Mouse (Mus musculus) limb, embryonic 14.5 days (tissue): ENCODE results near the gene Trp53bp1. TPM values are rescaled to one million over a fixed set of nuclear protein-coding genes. Genes with fewer than 3 reads are reported as not detected.

Experiments used
- ATAC-seq: fragments of 200-750 bp; cut with Nextera tagmentation; 2 replicates; pipeline ENCODE4 v1.8.0; 2017; ENCODE audit warnings: low read depth, moderate number of reproducible peaks, moderate TSS enrichment; ENCODE audit not compliant: low FRiP score
- DNase-seq: peaks from one replicate; pipeline ENCODE4 v3.0.0-alpha.2; 2015; ENCODE audit warnings: low spot score
- H3K27ac ChIP-seq: fragments of 300-500 bp; sonication (generic); replicated peaks from 2 replicates; pipeline ENCODE4 v1.5.1; 2014; ENCODE audit warnings: low read depth, mild to moderate bottlenecking, low read length, moderate library complexity, mixed read lengths
- H3K27me3 ChIP-seq: fragments of 300-500 bp; sonication (generic); 2 replicates; pipeline ENCODE4 v1.6.1; 2014; ENCODE audit warnings: low read length, mixed read lengths; ENCODE audit not compliant: control insufficient read depth, insufficient read depth
- H3K36me3 ChIP-seq: fragments of 300-500 bp; sonication (generic); 2 replicates; pipeline ENCODE4 v1.6.1; 2014; ENCODE audit warnings: mild to moderate bottlenecking, low read length, moderate library complexity, mixed read lengths; ENCODE audit not compliant: control insufficient read depth, insufficient read depth
- H3K4me1 ChIP-seq: fragments of 300-500 bp; sonication (generic); 2 replicates; pipeline ENCODE4 v1.6.1; 2014; ENCODE audit warnings: antibody characterized with exemption, low read length, mixed read lengths; ENCODE audit not compliant: control insufficient read depth, insufficient read depth
- H3K4me2 ChIP-seq: fragments of 300-500 bp; sonication (generic); replicated peaks from 2 replicates; pipeline ENCODE4 v1.6.1; 2014; ENCODE audit warnings: low read depth, mild to moderate bottlenecking, low read length, moderate library complexity; ENCODE audit not compliant: severe bottlenecking
- H3K4me3 ChIP-seq: fragments of 300-500 bp; sonication (generic); replicated peaks from 2 replicates; pipeline ENCODE4 v1.5.1; 2014; ENCODE audit warnings: low read length
- H3K9ac ChIP-seq: fragments of 300-500 bp; sonication (generic); 2 replicates; pipeline ENCODE4 v1.6.1; 2014; ENCODE audit warnings: mild to moderate bottlenecking, low read depth, low read length, moderate library complexity; ENCODE audit not compliant: severe bottlenecking
- H3K9me3 ChIP-seq: fragments of 300-500 bp; sonication (generic); 2 replicates; pipeline ENCODE4 v1.6.1; 2016; ENCODE audit warnings: low read length; ENCODE audit not compliant: control insufficient read depth
- POLR2A ChIP-seq: fragments of 200-500 bp; IDR thresholded peaks from 2 replicates; pipeline ENCODE4 v1.8.0; 2012; ENCODE audit warnings: inconsistent platforms, mild to moderate bottlenecking, moderate library complexity, borderline replicate concordance; ENCODE audit not compliant: insufficient read depth, insufficient read length; ENCODE audit errors: extremely low read depth
- WGBS: fragments of 180-500 bp; shearing (Covaris S2); extraction: QIAGEN DNeasy Blood & Tissue Kit; methylation state at CpG from one replicate; pipeline ENCODE4 v1.1.7; 2014; 5-methylcytosine and 5-hydroxymethylcytosine counted together
- polyA plus RNA-seq, 2 experiments: library from polyadenylated mRNA; depleted of rRNA in 1 of 2; stranded (reverse) in 1 of 2; unstranded in 1 of 2; fragments of >200 nt; fragmentation: Nextera tagmentation in 1 of 2; extraction: Ambion mirVana in 1 of 2; gene quantifications; 2 replicates each; pipeline versions ENCODE4 v1.2.1 to v1.2.3; 2012 to 2014

Trp53bp1 gene
- polyA plus RNA-seq, 2 experiments = 51.2 to 67.7 TPM

- H3K27ac ChIP-seq = no peak overlapping the region
- H3K9me3 ChIP-seq = no peaks in the 10 kb centered on the region
- H3K27me3 ChIP-seq = peaks cover 21% of the 10 kb centered on the region
- H3K4me2 ChIP-seq = 0 out of 2 replicates have a peak overlapping the region, but pooled peaks have one; percentile 1
- WGBS = 3% methylated on average over 7 of the region's 8 CpGs
- peaks cover 19% of the 10 kb centered on the region for H3K4me1 ChIP-seq
- no peak overlapping the region for H3K4me3 ChIP-seq
- ATAC-seq (no peak), DNase-seq (peak; percentile 7)
- peaks cover 29% of the 10 kb centered on the region; the same call in 1 of the 2 replicates for H3K36me3 ChIP-seq
- no peak for TF ChIP-seq POLR2A
- no peak overlapping the region for H3K9ac ChIP-seq
Observed at GRCm38 (mm10) chr2:121298131-121298530, 26.9 kb upstream of the Trp53bp1 start.

DNA sequence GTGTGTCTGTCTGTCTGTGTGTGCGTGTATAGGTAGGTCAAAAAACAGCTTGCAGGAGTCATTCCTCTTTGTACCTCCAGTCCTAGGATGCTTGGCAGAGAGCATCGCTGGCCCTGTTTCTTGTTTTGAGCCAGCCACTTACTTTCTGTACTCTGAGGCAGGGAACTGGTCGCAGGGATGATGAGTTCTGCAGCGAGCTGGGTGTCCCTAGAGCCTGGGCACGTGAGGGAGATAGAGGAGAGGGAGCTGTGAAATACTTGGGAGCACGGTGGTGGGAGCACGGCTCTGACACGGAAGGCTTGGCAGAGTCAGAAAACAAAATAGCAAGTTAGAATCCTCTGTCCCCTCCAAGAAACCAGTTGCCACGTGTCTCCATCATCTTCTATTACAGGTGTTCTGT is 26.5 kb upstream of the Trp53bp1 start:
- ATAC-seq (no peak), DNase-seq (peak; percentile 2)
- H3K9me3 ChIP-seq = no peaks in the 10 kb centered on the region
- H3K4me2 ChIP-seq = 0 out of 2 replicates have a peak overlapping the region, but pooled peaks have one; percentile 1
- peaks cover 21% of the 10 kb centered on the region for H3K27me3 ChIP-seq
- H3K9ac ChIP-seq = no peak overlapping the region
- no peak for TF ChIP-seq POLR2A
- peaks cover 19% of the 10 kb centered on the region for H3K4me1 ChIP-seq
- 9% methylated on average over 9 of the region's 9 CpGs for WGBS
- H3K27ac ChIP-seq = no peak overlapping the region
- no peak overlapping the region for H3K4me3 ChIP-seq
- H3K36me3 ChIP-seq = peaks cover 29% of the 10 kb centered on the region; the same call in 1 of the 2 replicates

DNA sequence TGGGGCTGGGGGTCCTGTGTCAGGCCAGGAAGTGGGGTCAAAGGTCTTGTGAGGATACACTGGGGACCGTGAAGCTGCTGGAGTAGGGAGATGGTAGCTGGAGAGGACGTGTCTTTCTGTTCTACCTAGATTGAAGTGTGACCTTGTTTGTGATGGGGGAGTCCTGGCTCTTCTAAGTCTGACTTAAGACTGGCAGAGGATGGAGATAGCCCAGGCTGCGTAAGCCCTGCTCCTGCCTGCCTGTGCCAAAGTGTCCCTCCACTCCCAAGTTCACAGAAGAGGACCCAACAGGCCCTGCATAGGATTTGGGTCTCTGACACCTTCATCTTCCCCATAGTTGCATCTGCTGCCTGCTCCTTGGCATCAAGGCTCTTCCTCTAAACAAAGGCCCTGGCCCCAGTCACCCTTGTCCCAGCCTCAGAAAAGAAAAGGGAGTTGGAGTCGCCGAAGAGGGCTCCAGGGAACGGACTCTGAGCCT is 25.6 kb upstream of the Trp53bp1 start:
- Histone ChIP-seq H3K4me1 (peaks cover 19% of the 10 kb centered on the region), H3K9me3 (no peaks in the 10 kb centered on the region), H3K9ac (no peak overlapping the region), H3K4me3 (peak overlapping the region; percentile 49), H3K27ac (no peak overlapping the region), H3K36me3 (peaks cover 21% of the 10 kb centered on the region; the same call in 1 of the 2 replicates), H3K4me2 (peak overlapping the region; percentile 64), H3K27me3 (peaks cover 21% of the 10 kb centered on the region)
- DNase-seq (no peak), ATAC-seq (no peak)
- 9% methylated on average over 6 of the region's 6 CpGs for WGBS
- no peak for TF ChIP-seq POLR2A

- TF ChIP-seq POLR2A = no peak
- H3K27me3 ChIP-seq = peaks cover 25% of the 10 kb centered on the region
- no peaks in the 10 kb centered on the region for H3K9me3 ChIP-seq
- peaks cover 19% of the 10 kb centered on the region for H3K4me1 ChIP-seq
- peak; percentile 46 for DNase-seq
- peak overlapping the region; percentile 53 for H3K9ac ChIP-seq
- peak overlapping the region; percentile 49 for H3K4me3 ChIP-seq
- ATAC-seq = peak; percentile 41
- WGBS = 6% methylated on average over 12 of the region's 15 CpGs
- no peak overlapping the region for H3K27ac ChIP-seq
- peaks cover 17% of the 10 kb centered on the region; the same call in 1 of the 2 replicates for H3K36me3 ChIP-seq
- H3K4me2 ChIP-seq = peak overlapping the region; percentile 64
Observed at GRCm38 (mm10) chr2:121295608-121296571, 24.7 kb upstream of the Trp53bp1 start.
